Mouse (Mus musculus): ENCODE results near the gene Cds2. TPM values are rescaled to one million over a fixed set of nuclear protein-coding genes. Genes with fewer than 3 reads are reported as not detected.
"Not testable (repeated sequence)": the region's sequence is repeated elsewhere in the genome, so short reads cannot be mapped to it uniquely, and the experiment has no call there.

Cds2 gene
- total RNA-seq (2015; ENCODE audit: low replicate concordance) (5.4 and 6.1 TPM in 2 replicates), total RNA-seq (2017; ENCODE audit: low replicate concordance) (6.0 and 7.9 TPM in 2 replicates)

GRCm38 (mm10) chr2:132262879-132263398 is at the start of gene Cds2:
TSS of gene Cds2 (plus strand) at chr2:132263148.
- ATAC-seq (replicated peaks; ENCODE audit: low FRiP score, poor library complexity, severe bottlenecking) = peak; percentile 95

DNA sequence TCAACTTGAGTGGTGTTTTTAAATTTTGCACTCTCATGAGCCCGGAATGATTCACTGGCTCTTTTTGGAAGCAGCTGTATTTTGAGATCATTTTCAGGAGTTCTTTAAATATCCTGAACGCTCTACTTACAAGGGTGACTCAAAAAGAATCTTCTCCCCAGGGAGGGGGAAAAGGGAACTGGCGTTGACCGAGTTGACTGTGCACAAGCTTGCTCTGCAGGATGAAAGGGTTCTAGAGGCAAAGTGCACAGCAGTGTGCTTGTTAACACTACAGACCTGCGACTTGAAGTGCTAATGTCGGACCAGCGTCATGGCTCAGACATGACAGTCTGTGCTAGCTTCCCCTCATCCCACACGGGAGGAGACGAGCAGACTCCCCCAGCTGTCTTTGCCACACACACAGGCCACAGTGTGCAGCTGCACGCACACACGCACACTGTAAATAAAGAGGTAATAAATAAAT is 41.3 kb upstream of the Cds2 start:
- no peak for ATAC-seq (replicated peaks; ENCODE audit: low FRiP score, poor library complexity, severe bottlenecking)

DNA sequence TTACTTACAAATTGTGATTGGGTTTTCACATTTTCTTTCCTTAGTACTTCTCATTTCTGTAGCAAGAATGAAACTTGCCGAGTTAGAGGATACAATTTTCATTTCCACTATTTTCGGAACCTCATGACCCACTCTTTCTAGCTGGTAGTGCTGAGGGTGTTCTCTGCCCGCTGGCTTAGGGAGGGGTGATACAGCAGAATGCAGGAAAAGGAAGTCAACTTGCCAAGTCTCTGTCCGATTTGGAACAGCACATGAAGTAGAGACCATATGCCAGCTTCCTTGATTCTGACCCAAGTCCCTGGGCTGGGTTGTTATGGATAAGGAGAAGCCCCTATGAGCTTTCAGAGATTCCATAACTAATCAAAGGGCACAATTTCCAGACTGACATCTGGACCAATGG is 38.6 kb upstream of the Cds2 start:
- ATAC-seq (replicated peaks; ENCODE audit: low FRiP score, poor library complexity, severe bottlenecking) = no peak

DNA sequence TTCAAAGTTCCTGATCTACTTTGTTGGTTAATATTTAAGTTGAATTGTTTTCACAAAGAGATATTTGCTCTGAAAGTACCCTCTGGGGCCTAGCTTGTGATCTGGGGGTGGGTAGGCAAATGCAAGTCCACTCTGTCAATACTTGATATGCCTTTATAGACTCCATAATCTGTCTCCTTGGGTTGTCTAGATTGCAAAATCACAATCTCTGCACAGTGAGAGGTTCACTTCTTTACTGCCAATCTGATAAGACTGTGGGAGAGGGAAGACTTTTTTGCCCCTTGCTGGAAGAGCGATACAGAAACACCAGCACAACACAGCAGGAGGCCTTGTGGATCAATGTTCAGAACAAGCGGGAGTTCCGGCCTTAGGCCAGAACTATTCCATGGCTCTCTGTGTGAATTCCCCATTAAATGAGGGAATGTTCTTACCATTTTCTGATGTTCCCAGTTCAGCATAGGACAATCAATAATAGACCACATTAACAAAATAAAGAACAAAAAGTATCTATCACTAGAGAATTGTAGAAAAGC is 30.5 kb upstream of the Cds2 start:
- ATAC-seq (replicated peaks; ENCODE audit: low FRiP score, poor library complexity, severe bottlenecking) = no peak

GRCm38 (mm10) chr2:132233985-132234765 is 28.8 kb upstream of the Cds2 start:
- ATAC-seq (replicated peaks; ENCODE audit: low FRiP score, poor library complexity, severe bottlenecking) = no peak

- no peak for ATAC-seq (replicated peaks; ENCODE audit: low FRiP score, poor library complexity, severe bottlenecking)
These were observed 27.7 kb upstream of the Cds2 start for GRCm38 (mm10) chr2:132235291-132235690.

DNA sequence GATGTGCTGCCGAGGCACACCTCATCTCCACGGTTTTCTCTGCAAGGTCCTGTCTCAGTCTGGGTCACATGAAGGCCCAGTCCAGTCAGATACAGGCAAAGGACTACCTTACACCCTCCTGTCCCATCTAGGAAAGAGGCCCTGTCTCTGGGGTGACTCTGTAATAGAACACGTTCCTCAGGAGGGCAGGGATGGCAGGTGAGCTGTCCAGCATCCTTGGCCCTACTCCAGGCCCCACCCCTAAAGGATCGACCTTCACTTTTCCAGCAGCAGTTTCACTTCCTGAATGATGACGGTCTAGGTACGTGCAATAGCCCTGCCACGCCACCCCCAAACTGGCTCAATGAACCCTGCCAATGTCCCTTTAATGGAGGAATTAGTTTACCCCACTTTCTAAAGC is 27.0 kb upstream of the Cds2 start:
- no peak for ATAC-seq (replicated peaks; ENCODE audit: low FRiP score, poor library complexity, severe bottlenecking)

DNA sequence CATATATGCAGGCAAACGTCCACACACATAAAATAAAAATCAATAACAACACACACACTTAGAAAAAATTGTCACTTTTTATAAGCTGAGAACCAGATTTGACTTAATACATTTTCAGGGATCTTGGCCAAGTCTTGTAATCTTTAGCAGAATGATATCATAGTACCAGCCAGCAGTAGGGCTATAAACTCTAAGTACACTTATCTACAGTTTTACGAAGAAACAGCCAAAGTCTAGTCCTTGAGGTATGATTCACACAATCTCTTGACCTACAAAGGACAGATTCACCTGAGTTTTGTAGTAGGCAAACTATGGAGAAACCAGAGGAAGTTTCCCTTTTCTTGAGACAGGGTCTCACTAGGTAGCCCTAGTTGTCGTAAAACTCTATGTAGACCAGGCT is 23.5 kb upstream of the Cds2 start:
- ATAC-seq (replicated peaks; ENCODE audit: low FRiP score, poor library complexity, severe bottlenecking) = not testable (repeated sequence)

GRCm38 (mm10) chr2:132240457-132240856 is 22.5 kb upstream of the Cds2 start:
- peak; percentile 66; the same call in 1 of the 2 replicates for ATAC-seq (replicated peaks; ENCODE audit: low FRiP score, poor library complexity, severe bottlenecking)

DNA sequence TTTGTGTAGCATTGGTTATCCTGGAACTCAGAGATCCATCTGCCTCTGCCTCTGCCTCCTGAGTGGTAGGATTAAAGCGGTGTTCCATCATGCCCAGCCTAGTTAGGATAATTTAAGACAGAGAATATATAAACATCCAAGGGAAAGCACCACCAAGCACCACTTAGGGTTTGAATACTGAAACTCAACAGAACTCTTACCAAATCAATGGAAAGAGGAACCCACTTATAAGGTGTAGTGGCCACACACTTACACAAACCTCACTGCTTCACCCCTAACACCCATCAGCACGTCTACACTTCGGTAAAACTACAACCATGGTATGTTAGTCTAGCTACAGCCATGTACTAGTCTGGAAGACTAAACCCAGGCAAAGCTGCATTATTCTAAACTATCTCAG is 19.6 kb upstream of the Cds2 start:
- no peak for ATAC-seq (replicated peaks; ENCODE audit: low FRiP score, poor library complexity, severe bottlenecking)

DNA sequence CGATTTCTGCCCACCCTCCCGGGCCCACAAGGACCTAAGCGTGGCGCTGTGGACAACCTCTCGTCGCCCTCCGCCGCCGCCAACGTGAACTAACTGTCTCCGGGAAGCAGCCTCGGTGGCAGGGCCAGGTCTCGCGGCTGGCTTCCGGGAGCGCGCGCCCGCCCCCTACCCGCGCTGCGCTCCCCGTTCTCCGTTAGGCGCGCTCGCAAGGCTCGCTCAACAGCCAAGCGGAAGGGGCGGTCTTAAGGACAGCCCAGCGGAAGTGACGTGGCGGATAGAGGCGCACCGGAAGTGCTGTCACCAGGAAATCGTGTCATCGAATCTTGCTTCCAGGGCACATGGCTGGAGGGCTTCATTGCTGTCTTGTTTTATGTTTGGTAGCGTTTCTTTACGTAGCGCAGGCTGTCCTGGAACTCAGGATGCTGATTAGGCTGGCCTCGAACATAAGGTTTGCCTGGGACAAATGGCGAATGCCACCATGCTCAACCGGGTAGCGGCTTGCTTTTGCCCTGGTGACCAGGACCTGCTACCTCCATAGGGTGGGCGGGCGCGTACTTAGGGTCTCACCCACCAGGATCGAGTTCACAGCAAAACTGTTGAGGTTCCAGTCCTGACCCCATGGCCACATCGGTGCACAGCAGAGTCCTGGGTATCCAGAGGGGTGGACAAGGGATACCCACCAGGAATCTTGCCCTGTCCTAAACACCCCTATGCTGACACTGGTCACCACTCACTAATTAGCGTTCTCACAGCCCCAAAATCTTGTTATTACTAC is 15.2 kb upstream of the Cds2 start, which contains the start of gene Tmem230:
Gene Tmem230 (minus strand): TSS at position 269 of the 775 bp plus-strand sequence.
- ATAC-seq (replicated peaks; ENCODE audit: low FRiP score, poor library complexity, severe bottlenecking) = peak; percentile 86

DNA sequence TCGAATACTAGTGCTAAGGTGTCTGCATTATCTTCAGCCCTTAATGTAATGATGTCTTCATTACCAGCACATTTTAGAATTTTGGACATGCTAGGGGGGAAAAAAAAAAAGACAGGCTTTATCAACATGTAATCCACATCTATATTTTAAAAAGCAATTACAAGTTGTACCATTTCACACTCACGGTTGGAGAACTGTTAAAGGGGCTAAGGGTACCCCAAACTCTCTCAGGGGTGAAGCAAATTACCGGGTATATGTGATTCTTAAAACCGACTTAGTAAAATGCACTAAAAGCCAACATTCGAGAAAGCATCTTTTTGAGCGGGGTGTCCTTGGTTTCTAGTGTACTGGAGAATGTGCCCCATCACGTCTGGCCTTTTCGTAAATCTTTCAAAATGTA is 11.0 kb upstream of the Cds2 start:
- no peak for ATAC-seq (replicated peaks; ENCODE audit: low FRiP score, poor library complexity, severe bottlenecking)

DNA sequence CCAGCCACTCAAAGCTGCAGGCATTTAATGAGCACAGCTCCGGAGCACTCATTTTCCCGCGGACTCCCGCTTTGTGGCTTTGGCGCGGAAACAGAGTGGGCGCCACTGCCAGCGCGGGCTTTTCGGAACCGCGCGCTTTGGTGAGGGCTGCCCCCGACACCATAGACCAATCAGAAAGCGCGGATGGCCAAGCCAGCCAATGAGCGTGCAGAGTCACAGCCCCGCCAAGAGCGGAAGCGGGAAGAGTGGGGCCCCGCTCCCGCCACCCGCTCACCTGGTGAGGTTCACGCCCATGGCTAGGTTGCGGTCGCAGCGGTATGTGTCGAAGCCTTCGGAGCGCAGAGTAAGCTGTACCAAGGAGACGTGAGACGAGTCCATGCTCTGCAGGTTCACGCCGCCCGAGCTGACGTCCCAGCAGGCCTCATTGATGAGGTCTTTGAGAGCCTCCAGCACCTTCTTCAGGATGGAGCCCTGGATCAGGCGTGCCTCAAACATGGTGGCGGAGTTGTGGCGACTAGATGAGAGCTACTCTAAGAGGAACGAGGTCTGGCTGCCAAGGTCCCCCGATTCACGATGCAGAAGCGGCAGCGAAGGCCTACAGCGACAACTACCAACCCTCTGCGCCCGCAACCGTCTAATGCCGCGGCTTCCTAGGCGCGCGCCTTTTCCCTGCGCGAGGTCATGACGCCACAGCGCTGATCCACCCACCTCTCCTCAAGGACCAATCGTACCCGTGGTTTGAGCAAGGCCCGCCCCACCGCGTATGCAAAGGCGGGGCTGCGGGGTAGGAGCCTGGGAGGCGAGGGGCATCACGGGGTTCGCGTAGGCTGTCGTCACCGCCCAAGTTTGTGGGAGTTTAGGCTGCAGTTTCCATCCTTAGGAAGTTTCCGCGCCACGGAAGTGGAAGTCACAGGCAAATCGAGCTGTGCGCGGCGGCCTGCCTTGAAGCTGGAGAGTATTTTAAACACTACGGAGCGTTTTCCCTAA is 10.1 kb upstream of the Cds2 start, which contains the start of gene Pcna:
Gene Pcna (minus strand): TSS at position 773 of the 987 bp plus-strand sequence.
- peak; percentile 95 for ATAC-seq (replicated peaks; ENCODE audit: low FRiP score, poor library complexity, severe bottlenecking)

GRCm38 (mm10) chr2:132253603-132254002 is 9.3 kb upstream of the Cds2 start:
- no peak for ATAC-seq (replicated peaks; ENCODE audit: low FRiP score, poor library complexity, severe bottlenecking)

DNA sequence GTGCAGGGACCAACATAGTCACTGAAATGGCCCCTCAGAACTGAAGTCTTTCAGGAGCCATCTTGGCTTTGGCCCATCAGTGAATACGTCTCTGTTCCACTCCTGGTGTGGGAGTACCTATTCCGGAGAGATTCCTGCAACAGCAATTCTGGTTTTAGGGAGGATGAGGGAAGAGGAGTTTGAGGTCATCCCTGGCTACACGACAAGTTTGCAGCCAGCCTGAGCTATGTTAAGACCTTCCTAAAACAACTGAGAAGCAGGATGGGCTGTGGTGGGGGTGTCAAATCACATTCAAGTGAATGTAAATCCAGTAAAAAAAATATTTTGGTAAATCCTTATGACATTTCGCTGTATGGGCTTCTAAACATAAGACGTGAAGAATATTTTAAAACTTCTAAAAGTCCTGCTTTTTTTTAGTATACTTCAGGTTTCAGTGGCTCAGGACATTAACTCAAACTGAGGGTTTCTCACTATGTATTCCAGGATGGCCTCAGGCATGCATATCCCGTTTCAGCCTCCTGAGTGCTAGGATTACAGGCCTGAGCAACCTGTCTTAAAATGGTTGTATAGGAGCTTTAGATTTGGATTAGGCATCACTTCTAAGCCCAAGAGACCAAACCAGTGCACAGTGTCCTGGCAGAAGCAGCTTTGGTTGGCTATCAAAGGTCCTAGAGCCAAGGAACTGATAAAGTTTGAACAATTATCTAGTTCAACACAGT is 5.4 kb upstream of the Cds2 start:
- no peak for ATAC-seq (replicated peaks; ENCODE audit: low FRiP score, poor library complexity, severe bottlenecking)

DNA sequence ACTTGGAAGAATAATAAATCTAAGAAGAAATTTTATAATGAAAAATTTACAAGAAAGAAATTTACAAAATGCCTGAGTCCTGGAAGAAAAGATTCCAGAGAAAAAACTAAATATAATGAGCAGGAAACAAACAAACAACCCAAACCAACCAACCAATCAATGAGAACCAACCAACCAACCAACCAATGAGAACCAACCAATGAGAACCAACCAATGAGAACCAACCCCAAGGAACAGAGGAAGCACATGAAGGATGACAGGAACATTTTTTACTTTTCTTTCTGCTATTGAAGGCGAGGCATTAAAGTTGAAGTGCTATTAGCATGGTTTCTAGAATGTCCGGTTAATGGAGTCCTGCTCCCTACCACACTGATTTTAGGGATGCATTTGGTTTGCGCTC is 2.3 kb upstream of the Cds2 start:
- ATAC-seq (replicated peaks; ENCODE audit: low FRiP score, poor library complexity, severe bottlenecking) = no peak

- ATAC-seq (replicated peaks; ENCODE audit: low FRiP score, poor library complexity, severe bottlenecking) = no peak
These were observed 773 bp upstream of the Cds2 start for GRCm38 (mm10) chr2:132262175-132262574.
